Mouse (Mus musculus): Measurements from ENCODE around the gene Gm17490. TPM values are rescaled to one million over a fixed set of nuclear protein-coding genes. Genes with fewer than 3 reads are reported as not detected.

Gene Gm17490
- polyA plus RNA-seq, 1 experiment from 2014 or later = not detected

- no peaks in the 10 kb centered on the region for H3K27me3 ChIP-seq
- no peak for ATAC-seq (ENCODE audit: low FRiP score)
- no peak overlapping the region for H3K27ac ChIP-seq
- no peak overlapping the region for H3K9ac ChIP-seq
- no peak overlapping the region for H3K4me3 ChIP-seq (replicated peaks)
- no peaks in the 10 kb centered on the region for H3K9me3 ChIP-seq
- H3K36me3 ChIP-seq (replicated peaks) = no peaks in the 10 kb centered on the region
- no peak overlapping the region for H3K4me2 ChIP-seq
- H3K4me1 ChIP-seq = no peaks in the 10 kb centered on the region
- WGBS = 60% methylated on average over 6 of the region's 6 CpGs
Measured at GRCm38 (mm10) chr2:11653330-11653729, 27.3 kb upstream of the Gm17490 start.

GRCm38 (mm10) chr2:11652780-11653179 lies 26.7 kb upstream of the Gm17490 start:
- Histone ChIP-seq H3K9me3 (no peaks in the 10 kb centered on the region), H3K4me3 (replicated peaks) (no peak overlapping the region), H3K4me1 (no peaks in the 10 kb centered on the region), H3K9ac (no peak overlapping the region), H3K36me3 (replicated peaks) (no peaks in the 10 kb centered on the region), H3K27me3 (no peaks in the 10 kb centered on the region), H3K4me2 (no peak overlapping the region), H3K27ac (no peak overlapping the region)
- 75% methylated on average over 2 of the region's 2 CpGs for whole genome bisulfite sequencing
- no peak for ATAC-seq (ENCODE audit: low FRiP score)

- Histone ChIP-seq H3K4me2 (no peak overlapping the region), H3K4me1 (no peaks in the 10 kb centered on the region), H3K27me3 (no peaks in the 10 kb centered on the region), H3K9ac (no peak overlapping the region), H3K4me3 (replicated peaks) (no peak overlapping the region), H3K36me3 (replicated peaks) (no peaks in the 10 kb centered on the region), H3K27ac (no peak overlapping the region), H3K9me3 (no peaks in the 10 kb centered on the region)
- ATAC-seq (ENCODE audit: low FRiP score) = no peak
- WGBS = 81% methylated on average over 3 of the region's 3 CpGs
Measured at GRCm38 (mm10) chr2:11652196-11652595, 26.1 kb upstream of the Gm17490 start.

- H3K9ac ChIP-seq = no peak overlapping the region
- H3K4me3 ChIP-seq (replicated peaks) = no peak overlapping the region
- no peak overlapping the region for H3K4me2 ChIP-seq
- H3K27me3 ChIP-seq = no peaks in the 10 kb centered on the region
- H3K4me1 ChIP-seq = no peaks in the 10 kb centered on the region
- H3K36me3 ChIP-seq (replicated peaks) = no peaks in the 10 kb centered on the region
- ATAC-seq (ENCODE audit: low FRiP score) = no peak
- no peaks in the 10 kb centered on the region for H3K9me3 ChIP-seq
- H3K27ac ChIP-seq = no peak overlapping the region
- WGBS = 58% methylated on average over 3 of the region's 3 CpGs
Measured at GRCm38 (mm10) chr2:11651476-11651875, 25.4 kb upstream of the Gm17490 start.

GRCm38 (mm10) chr2:11645297-11645696 lies 19.2 kb upstream of the Gm17490 start:
- WGBS = 88% methylated on average over 2 of the region's 2 CpGs
- Histone ChIP-seq H3K27ac (no peak overlapping the region), H3K27me3 (no peaks in the 10 kb centered on the region), H3K9ac (no peak overlapping the region), H3K4me3 (replicated peaks) (no peak overlapping the region), H3K4me2 (no peak overlapping the region), H3K9me3 (no peaks in the 10 kb centered on the region), H3K4me1 (no peaks in the 10 kb centered on the region), H3K36me3 (replicated peaks) (no peaks in the 10 kb centered on the region)
- ATAC-seq (ENCODE audit: low FRiP score) = no peak

- ATAC-seq (ENCODE audit: low FRiP score) = no peak
- Histone ChIP-seq H3K27me3 (no peaks in the 10 kb centered on the region), H3K4me3 (replicated peaks) (no peak overlapping the region), H3K9ac (no peak overlapping the region), H3K27ac (no peak overlapping the region), H3K9me3 (no peaks in the 10 kb centered on the region), H3K4me1 (no peaks in the 10 kb centered on the region), H3K36me3 (replicated peaks) (no peaks in the 10 kb centered on the region), H3K4me2 (no peak overlapping the region)
- 70% methylated on average over 1 of the region's 1 CpGs for WGBS
Measured at GRCm38 (mm10) chr2:11644057-11644456, 18.0 kb upstream of the Gm17490 start.

GRCm38 (mm10) chr2:11642451-11642941 lies 16.4 kb upstream of the Gm17490 start, which contains the start of gene Il2ra:
Il2ra (plus strand) TSS chr2:11642807.
- Histone ChIP-seq H3K27ac (no peak within 1 kb of the TSS), H3K4me2 (no peak within 1 kb of the TSS), H3K4me1 (no peaks in the 10 kb centered on the region), H3K9me3 (no peaks in the 10 kb centered on the region), H3K27me3 (no peaks in the 10 kb centered on the region), H3K4me3 (replicated peaks) (no peak within 1 kb of the TSS), H3K9ac (no peak within 1 kb of the TSS), H3K36me3 (replicated peaks) (no peaks in the 10 kb centered on the region)
- 91% methylated on average over 3 of the region's 3 CpGs for WGBS
- no peak for ATAC-seq (ENCODE audit: low FRiP score)

GRCm38 (mm10) chr2:11637115-11637514 lies 11.1 kb upstream of the Gm17490 start:
- H3K27me3 ChIP-seq = no peaks in the 10 kb centered on the region
- no peaks in the 10 kb centered on the region for H3K9me3 ChIP-seq
- H3K27ac ChIP-seq = no peak overlapping the region
- no peak overlapping the region for H3K4me2 ChIP-seq
- H3K36me3 ChIP-seq (replicated peaks) = no peaks in the 10 kb centered on the region
- ATAC-seq (ENCODE audit: low FRiP score) = no peak
- no peak overlapping the region for H3K4me3 ChIP-seq (replicated peaks)
- 70% methylated on average over 1 of the region's 1 CpGs for WGBS
- no peak overlapping the region for H3K9ac ChIP-seq
- no peaks in the 10 kb centered on the region for H3K4me1 ChIP-seq

- ATAC-seq (ENCODE audit: low FRiP score) = no peak
- H3K9me3 ChIP-seq = no peaks in the 10 kb centered on the region
- no peak overlapping the region for H3K9ac ChIP-seq
- H3K27me3 ChIP-seq = no peaks in the 10 kb centered on the region
- H3K4me2 ChIP-seq = no peak overlapping the region
- H3K27ac ChIP-seq = no peak overlapping the region
- 83% methylated on average over 3 of the region's 3 CpGs for WGBS
- H3K4me3 ChIP-seq (replicated peaks) = no peak overlapping the region
- H3K4me1 ChIP-seq = no peaks in the 10 kb centered on the region
- no peaks in the 10 kb centered on the region for H3K36me3 ChIP-seq (replicated peaks)
Measured at GRCm38 (mm10) chr2:11636138-11636480, 10.0 kb upstream of the Gm17490 start.

- ATAC-seq (ENCODE audit: low FRiP score) = no peak
- 94% methylated on average over 5 of the region's 5 CpGs for WGBS
Measured at GRCm38 (mm10) chr2:11635471-11636137, 9.5 kb upstream of the Gm17490 start.

GRCm38 (mm10) chr2:11635035-11635434 lies 9.0 kb upstream of the Gm17490 start:
- Histone ChIP-seq H3K27ac (no peak overlapping the region), H3K9ac (no peak overlapping the region), H3K4me2 (no peak overlapping the region), H3K4me1 (no peaks in the 10 kb centered on the region), H3K4me3 (replicated peaks) (no peak overlapping the region), H3K9me3 (no peaks in the 10 kb centered on the region), H3K27me3 (no peaks in the 10 kb centered on the region), H3K36me3 (replicated peaks) (no peaks in the 10 kb centered on the region)
- no peak for ATAC-seq (ENCODE audit: low FRiP score)
- whole genome bisulfite sequencing = 88% methylated on average over 6 of the region's 6 CpGs

More at GRCm38 (mm10) chr2:11635471-11636137, 9.5 kb upstream of the Gm17490 start:
- Histone ChIP-seq H3K9ac (no peak overlapping the region), H3K9me3 (no peaks in the 10 kb centered on the region), H3K27me3 (no peaks in the 10 kb centered on the region), H3K27ac (no peak overlapping the region), H3K4me1 (no peaks in the 10 kb centered on the region), H3K36me3 (replicated peaks) (no peaks in the 10 kb centered on the region), H3K4me3 (replicated peaks) (no peak overlapping the region), H3K4me2 (no peak overlapping the region)

- H3K9me3 ChIP-seq = no peaks in the 10 kb centered on the region
- H3K4me3 ChIP-seq (replicated peaks) = no peak overlapping the region
- no peak overlapping the region for H3K4me2 ChIP-seq
- ATAC-seq (ENCODE audit: low FRiP score) = no peak
- WGBS = 87% methylated on average over 2 of the region's 2 CpGs
- no peak overlapping the region for H3K27ac ChIP-seq
- no peaks in the 10 kb centered on the region for H3K4me1 ChIP-seq
- no peak overlapping the region for H3K9ac ChIP-seq
- H3K36me3 ChIP-seq (replicated peaks) = no peaks in the 10 kb centered on the region
- no peaks in the 10 kb centered on the region for H3K27me3 ChIP-seq
Measured at GRCm38 (mm10) chr2:11623726-11624125, 2.3 kb downstream of the Gm17490 start.

GRCm38 (mm10) chr2:11623173-11623572 lies 2.9 kb downstream of the Gm17490 start:
- Histone ChIP-seq H3K4me1 (no peaks in the 10 kb centered on the region), H3K4me2 (no peak overlapping the region), H3K27me3 (no peaks in the 10 kb centered on the region), H3K27ac (no peak overlapping the region), H3K9ac (no peak overlapping the region), H3K36me3 (replicated peaks) (no peaks in the 10 kb centered on the region), H3K9me3 (no peaks in the 10 kb centered on the region), H3K4me3 (replicated peaks) (no peak overlapping the region)
- ATAC-seq (ENCODE audit: low FRiP score) = no peak
- WGBS = 92% methylated on average over 8 of the region's 8 CpGs
